Mouse (Mus musculus) limb, embryonic 14.5 days (tissue): ENCODE results near the gene Sult6b2. TPM values are rescaled to one million over a fixed set of nuclear protein-coding genes. Genes with fewer than 3 reads are reported as not detected.

Experiments
- ATAC-seq: fragments of 200-750 bp; cut with Nextera tagmentation; 2 replicates; pipeline ENCODE4 v1.8.0; 2017; ENCODE audit warnings: low read depth, moderate number of reproducible peaks, moderate TSS enrichment; ENCODE audit not compliant: low FRiP score
- DNase-seq: peaks from one replicate; pipeline ENCODE4 v3.0.0-alpha.2; 2015; ENCODE audit warnings: low spot score
- H3K27ac ChIP-seq: fragments of 300-500 bp; sonication (generic); replicated peaks from 2 replicates; pipeline ENCODE4 v1.5.1; 2014; ENCODE audit warnings: low read depth, mild to moderate bottlenecking, low read length, moderate library complexity, mixed read lengths
- H3K27me3 ChIP-seq: fragments of 300-500 bp; sonication (generic); 2 replicates; pipeline ENCODE4 v1.6.1; 2014; ENCODE audit warnings: low read length, mixed read lengths; ENCODE audit not compliant: control insufficient read depth, insufficient read depth
- H3K36me3 ChIP-seq: fragments of 300-500 bp; sonication (generic); 2 replicates; pipeline ENCODE4 v1.6.1; 2014; ENCODE audit warnings: mild to moderate bottlenecking, low read length, moderate library complexity, mixed read lengths; ENCODE audit not compliant: control insufficient read depth, insufficient read depth
- H3K4me1 ChIP-seq: fragments of 300-500 bp; sonication (generic); 2 replicates; pipeline ENCODE4 v1.6.1; 2014; ENCODE audit warnings: antibody characterized with exemption, low read length, mixed read lengths; ENCODE audit not compliant: control insufficient read depth, insufficient read depth
- H3K4me2 ChIP-seq: fragments of 300-500 bp; sonication (generic); replicated peaks from 2 replicates; pipeline ENCODE4 v1.6.1; 2014; ENCODE audit warnings: low read depth, mild to moderate bottlenecking, low read length, moderate library complexity; ENCODE audit not compliant: severe bottlenecking
- H3K4me3 ChIP-seq: fragments of 300-500 bp; sonication (generic); replicated peaks from 2 replicates; pipeline ENCODE4 v1.5.1; 2014; ENCODE audit warnings: low read length
- H3K9ac ChIP-seq: fragments of 300-500 bp; sonication (generic); 2 replicates; pipeline ENCODE4 v1.6.1; 2014; ENCODE audit warnings: mild to moderate bottlenecking, low read depth, low read length, moderate library complexity; ENCODE audit not compliant: severe bottlenecking
- H3K9me3 ChIP-seq: fragments of 300-500 bp; sonication (generic); 2 replicates; pipeline ENCODE4 v1.6.1; 2016; ENCODE audit warnings: low read length; ENCODE audit not compliant: control insufficient read depth
- POLR2A ChIP-seq: fragments of 200-500 bp; IDR thresholded peaks from 2 replicates; pipeline ENCODE4 v1.8.0; 2012; ENCODE audit warnings: inconsistent platforms, mild to moderate bottlenecking, moderate library complexity, borderline replicate concordance; ENCODE audit not compliant: insufficient read depth, insufficient read length; ENCODE audit errors: extremely low read depth
- WGBS: fragments of 180-500 bp; shearing (Covaris S2); extraction: QIAGEN DNeasy Blood & Tissue Kit; methylation state at CpG from one replicate; pipeline ENCODE4 v1.1.7; 2014; 5-methylcytosine and 5-hydroxymethylcytosine counted together
- polyA plus RNA-seq, 2 experiments: library from polyadenylated mRNA; depleted of rRNA in 1 of 2; stranded (reverse) in 1 of 2; unstranded in 1 of 2; fragments of >200 nt; fragmentation: Nextera tagmentation in 1 of 2; extraction: Ambion mirVana in 1 of 2; gene quantifications; 2 replicates each; pipeline versions ENCODE4 v1.2.1 to v1.2.3; 2012 to 2014

Gene Sult6b2
- polyA plus RNA-seq (2012; rRNA removed) (0.13 TPM in 1 of 2 replicates, not detected in the other), polyA plus RNA-seq (2014; fragmentation: Nextera tagmentation; extraction: Ambion mirVana) (0.08 TPM in 1 of 2 replicates, not detected in the other)

GRCm38 (mm10) chr6:142804402-142804801, at the start of gene Sult6b2:
Gene Sult6b2 (minus strand): TSS chr6:142804502.
- no peak for DNase-seq
- Histone ChIP-seq H3K9me3 (no peaks in the 10 kb centered on the region), H3K4me1 (no peaks in the 10 kb centered on the region), H3K27ac (no peak within 1 kb of the TSS), H3K4me2 (no peak within 1 kb of the TSS), H3K27me3 (no peaks in the 10 kb centered on the region), H3K9ac (no peak within 1 kb of the TSS), H3K36me3 (no peaks in the 10 kb centered on the region), H3K4me3 (no peak within 1 kb of the TSS)
- no peak for TF ChIP-seq POLR2A
- ATAC-seq = no peak

- WGBS = 51% methylated on average over 6 of the region's 6 CpGs
Measured at GRCm38 (mm10) chr6:142852419-142853377, 48.4 kb upstream of the Sult6b2 start.

GRCm38 (mm10) chr6:142850436-142850835, 46.1 kb upstream of the Sult6b2 start:
- no peak for ATAC-seq
- Histone ChIP-seq H3K4me1 (no peaks in the 10 kb centered on the region), H3K4me3 (no peak overlapping the region), H3K27ac (no peak overlapping the region), H3K9me3 (no peaks in the 10 kb centered on the region), H3K27me3 (no peaks in the 10 kb centered on the region), H3K9ac (no peak overlapping the region), H3K36me3 (no peaks in the 10 kb centered on the region), H3K4me2 (no peak overlapping the region)
- 61% methylated on average over 8 of the region's 8 CpGs for WGBS
- DNase-seq = no peak
- TF ChIP-seq POLR2A = no peak

More at GRCm38 (mm10) chr6:142852419-142853377, 48.4 kb upstream of the Sult6b2 start:
- Histone ChIP-seq H3K4me3 (no peak overlapping the region), H3K36me3 (no peaks in the 10 kb centered on the region), H3K4me1 (no peaks in the 10 kb centered on the region), H3K9ac (no peak overlapping the region), H3K9me3 (no peaks in the 10 kb centered on the region), H3K27me3 (no peaks in the 10 kb centered on the region), H3K4me2 (no peak overlapping the region), H3K27ac (no peak overlapping the region)
- DNase-seq = no peak
- ATAC-seq = no peak
- TF ChIP-seq POLR2A = no peak

- Histone ChIP-seq H3K4me3 (no peak overlapping the region), H3K4me1 (no peaks in the 10 kb centered on the region), H3K9ac (no peak overlapping the region), H3K36me3 (no peaks in the 10 kb centered on the region), H3K4me2 (no peak overlapping the region), H3K27me3 (no peaks in the 10 kb centered on the region), H3K27ac (no peak overlapping the region), H3K9me3 (no peaks in the 10 kb centered on the region)
- WGBS = 59% methylated on average over 5 of the region's 5 CpGs
- ATAC-seq (no peak), DNase-seq (no peak)
- TF ChIP-seq POLR2A = no peak
Measured at GRCm38 (mm10) chr6:142849326-142849725, 45.0 kb upstream of the Sult6b2 start.

GRCm38 (mm10) chr6:142847914-142848674, 43.8 kb upstream of the Sult6b2 start:
- no peak for DNase-seq
- no peak overlapping the region for H3K9ac ChIP-seq
- no peaks in the 10 kb centered on the region for H3K36me3 ChIP-seq
- no peak overlapping the region for H3K27ac ChIP-seq
- TF ChIP-seq POLR2A = no peak
- ATAC-seq = no peak
- no peaks in the 10 kb centered on the region for H3K27me3 ChIP-seq
- H3K9me3 ChIP-seq = no peaks in the 10 kb centered on the region
- H3K4me1 ChIP-seq = no peaks in the 10 kb centered on the region
- H3K4me2 ChIP-seq = no peak overlapping the region
- 75% methylated on average over 8 of the region's 8 CpGs for WGBS
- H3K4me3 ChIP-seq = no peak overlapping the region
